18 mouse cellular contexts compared by ENCODE assay signal in genomic region chr3:137625054-137625453, GRCm38 (mm10). TPM values are rescaled to one million over a fixed set of nuclear protein-coding genes. Genes with fewer than 3 reads are reported as not detected.
DNase-seq lines count a peak whose midpoint lies in the region; ATAC-seq and TF ChIP-seq lines count a peak whose summit lies in the region.
"Had no signal": no experiment of that assay in that cellular context is flagged by ENCODE, and none has a peak within 500 bp of the region (broad histone marks: within the 10 kb centered on the region; RNA-seq: fewer than 3 reads in every experiment).

No protein-coding gene starts in this region.

- peaks cover 10% of the 10 kb centered on the region for H3K4me1 ChIP-seq in hindbrain, embryonic 16.5 days (ENCODE audit: control insufficient read depth, insufficient read depth, low read depth, low read length)
- H3K4me1 ChIP-seq in hindbrain, postnatal 0 days (ENCODE audit: insufficient read depth, low read length) = peaks cover 7% of the 10 kb centered on the region

- WGBS in hindbrain, embryonic 16.5 days = 71% methylated on average over 5 of the region's 5 CpGs
- 69% methylated on average over 5 of the region's 5 CpGs for WGBS in hindbrain, postnatal 0 days

- H3K4me2 ChIP-seq in hindbrain, embryonic 16.5 days (ENCODE audit: low read length) = 0 out of 2 replicates have a peak overlapping the region, but pooled peaks have one; percentile 8
- H3K4me2 ChIP-seq in hindbrain, postnatal 0 days (ENCODE audit: low read depth, low read length) = no peak overlapping the region

- H3K27ac ChIP-seq in hindbrain, embryonic 16.5 days (ENCODE audit: low read depth, low read length) = no peak overlapping the region
- no peak overlapping the region for H3K27ac ChIP-seq in hindbrain, postnatal 0 days
- H3K27ac ChIP-seq: limb, embryonic 12.5 days; midbrain, embryonic 10.5 days; neural tube, embryonic 12.5 days had no signal

- DNase-seq in cerebellum, adult 8-10 months = peak; percentile 3
- DNase-seq in hindbrain, postnatal 0 days (ENCODE audit: low spot score) = no peak
- peak; percentile 19 for DNase-seq in Muller cell, postnatal 12 days (ENCODE audit: inconsistent ontology term)
- peak; percentile 46 for DNase-seq in kidney, postnatal 10 days
- no peak for DNase-seq in spleen, postnatal 14 days (ENCODE audit: low spot score in 2 of 2)
- DNase-seq in spleen, postnatal 36 days (ENCODE audit: low spot score in 2 of 2) = no peak
- DNase-seq: lung, embryonic 14.5 days; right cerebral cortex, postnatal 4 days; thymus, adult 18-20 months had no signal

- no peaks in the 10 kb centered on the region for H3K36me3 ChIP-seq in hindbrain, embryonic 16.5 days (ENCODE audit: control insufficient read depth, insufficient read depth, low read length)
- no peaks in the 10 kb centered on the region for H3K36me3 ChIP-seq in hindbrain, postnatal 0 days (ENCODE audit: insufficient read depth, low read length)
- H3K36me3 ChIP-seq: limb, embryonic 12.5 days; neural tube, embryonic 12.5 days had no signal

- no peak for ATAC-seq in cerebellum, adult (ENCODE audit: insufficient number of reproducible peaks, low FRiP score, low TSS enrichment)
- ATAC-seq in hindbrain, embryonic 16.5 days = no peak
- no peak for ATAC-seq in hindbrain, postnatal 0 days

- no peak overlapping the region for H3K4me3 ChIP-seq in hindbrain, embryonic 16.5 days (ENCODE audit: low read length)
- no peak overlapping the region for H3K4me3 ChIP-seq in hindbrain, postnatal 0 days (ENCODE audit: low read length)

- TF ChIP-seq CTCF in hindbrain, postnatal 0 days (IDR thresholded peaks at IDR 0.05; ENCODE audit: low read depth) = no peak

- H3K27me3 ChIP-seq in hindbrain, embryonic 16.5 days (replicated peaks; ENCODE audit: control insufficient read depth, insufficient read depth, low read length) = peaks cover 8% of the 10 kb centered on the region
- no peaks in the 10 kb centered on the region for H3K27me3 ChIP-seq in hindbrain, postnatal 0 days (ENCODE audit: insufficient read depth, low read length)

- no peak overlapping the region for H3K9ac ChIP-seq in hindbrain, embryonic 16.5 days (ENCODE audit: low read depth, low read length)
- no peak overlapping the region for H3K9ac ChIP-seq in hindbrain, postnatal 0 days (replicated peaks; ENCODE audit: low read length)

- H3K9me3 ChIP-seq in hindbrain, embryonic 16.5 days (ENCODE audit: control insufficient read depth, low read length) = no peaks in the 10 kb centered on the region
- no peaks in the 10 kb centered on the region for H3K9me3 ChIP-seq in hindbrain, postnatal 0 days (ENCODE audit: low read length)
- H3K9me3 ChIP-seq: limb, embryonic 12.5 days; neural tube, embryonic 12.5 days had no signal

RNA-seq across cellular contexts. Expression of gene Ddit4l, which starts 3.6 kb away (rescaled TPM):
- 11.2 and 11.4 TPM in 2 replicates for polyA plus RNA-seq in hindbrain, embryonic 16.5 days (2015; fragmentation: Nextera tagmentation; extraction: Ambion mirVana)
- total RNA-seq in hindbrain, postnatal 0 days (2014; rRNA removed) = 2.4 and 3.0 TPM in 2 replicates
- 6.4 and 7.5 TPM in 2 replicates for polyA plus RNA-seq in hindbrain, postnatal 0 days (2015; fragmentation: Nextera tagmentation; extraction: Ambion mirVana)

RNA-seq across cellular contexts. Expression of gene Gm21962, which starts 46.3 kb away (rescaled TPM):
- not detected in 2 replicates for polyA plus RNA-seq in hindbrain, embryonic 16.5 days (2015; fragmentation: Nextera tagmentation; extraction: Ambion mirVana)
- not detected in 2 replicates for total RNA-seq in hindbrain, postnatal 0 days (2014; rRNA removed)
- not detected in 2 replicates for polyA plus RNA-seq in hindbrain, postnatal 0 days (2015; fragmentation: Nextera tagmentation; extraction: Ambion mirVana)
- total RNA-seq: hematopoietic stem cell, adult 5-6 weeks had no signal
- polyA plus RNA-seq: brain, embryonic 14.5 days; embryonic facial prominence, embryonic 11.5 days; frontal cortex, adult 2 months; limb, embryonic 12.5 days; lung, embryonic 14.5 days; midbrain, embryonic 10.5 days; neural tube, embryonic 12.5 days had no signal

Comparison
In these comparisons a context has a peak if more than half of its experiments do, and no peak if none do; other contexts are left out.
1. DNase-seq: peak in cerebellum, adult 8-10 months (single experiment), Muller cell, postnatal 12 days (single experiment) and kidney, postnatal 10 days (single experiment); none in hindbrain, postnatal 0 days (single experiment), spleen, postnatal 14 days (0 of 2) and spleen, postnatal 36 days (0 of 2).